Mouse (Mus musculus): ENCODE results near the gene Endou. TPM values are rescaled to one million over a fixed set of nuclear protein-coding genes. Genes with fewer than 3 reads are reported as not detected.

Gene Endou
- polyA plus RNA-seq (2014; fragmentation: Nextera tagmentation; extraction: Ambion mirVana) = 0.11 and 0.14 TPM in 2 replicates

DNA sequence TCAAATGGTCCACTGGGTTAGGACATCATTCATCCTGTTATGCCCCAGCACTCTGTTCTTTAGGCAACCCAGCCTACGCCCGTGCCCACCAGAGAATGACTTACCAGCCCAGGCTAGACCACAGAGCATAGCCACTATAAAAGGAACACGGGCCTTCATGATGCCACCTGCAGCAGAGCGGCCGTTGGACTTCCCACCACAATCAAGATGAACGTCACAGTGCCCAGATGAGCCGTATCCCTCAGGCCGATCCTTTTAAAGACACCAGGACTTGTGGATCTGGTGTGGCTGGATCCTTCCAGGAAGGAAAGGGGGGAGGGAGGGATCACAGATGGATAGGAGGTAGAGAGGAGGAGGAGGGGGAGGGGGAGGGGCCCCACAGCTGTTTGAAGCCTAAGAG lies at the start of gene Endou:
TSS of gene Endou (minus strand) at position 229 of the 400 bp plus-strand sequence.
- no peaks in the 10 kb centered on the region for H3K4me1 ChIP-seq (ENCODE audit: control insufficient read depth, insufficient read depth, low read length)
- H3K27me3 ChIP-seq (replicated peaks; ENCODE audit: control insufficient read depth, insufficient read depth, low read length) = no peaks in the 10 kb centered on the region
- no peak within 1 kb of the TSS for H3K4me2 ChIP-seq (ENCODE audit: low read length)
- H3K9ac ChIP-seq (ENCODE audit: low read length) = no peak within 1 kb of the TSS
- no peak for ATAC-seq
- no peaks in the 10 kb centered on the region for H3K36me3 ChIP-seq (ENCODE audit: control insufficient read depth, insufficient read depth, low read length)
- no peak for DNase-seq (ENCODE audit: low spot score)
- H3K9me3 ChIP-seq (replicated peaks; ENCODE audit: control insufficient read depth, low read length) = no peaks in the 10 kb centered on the region
- no peak within 1 kb of the TSS for H3K4me3 ChIP-seq (ENCODE audit: low read depth, low read length)
- WGBS = 93% methylated on average over 8 of the region's 8 CpGs
- no peak within 1 kb of the TSS for H3K27ac ChIP-seq (ENCODE audit: low read depth, low read length)

DNA sequence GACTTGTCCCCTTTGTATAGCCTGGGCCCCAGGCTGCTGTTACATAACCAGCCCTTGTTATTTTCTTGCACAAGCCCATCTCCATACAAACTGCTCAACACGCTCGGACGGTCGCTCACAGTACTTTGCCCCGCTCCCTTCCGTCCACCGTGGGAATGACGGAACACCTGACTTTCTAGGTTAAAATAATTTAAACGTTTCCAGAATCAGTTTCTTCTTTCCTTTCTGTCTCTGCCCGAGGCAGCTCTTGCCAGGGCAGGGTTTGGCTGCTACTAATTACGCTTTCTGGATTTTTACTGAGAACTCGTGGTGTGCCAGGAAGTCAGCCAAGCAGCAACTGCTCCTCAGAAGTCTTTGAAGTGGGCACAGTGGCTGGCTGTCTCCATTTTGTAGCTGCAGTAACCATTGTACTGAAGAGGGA lies 49.5 kb upstream of the Endou start:
- DNase-seq (ENCODE audit: low spot score) (peak; percentile 57), ATAC-seq (no peak)
- H3K4me2 ChIP-seq (ENCODE audit: low read length) = no peak overlapping the region
- H3K4me3 ChIP-seq (ENCODE audit: low read depth, low read length) = no peak overlapping the region
- 47% methylated on average over 12 of the region's 12 CpGs for WGBS
- H3K9ac ChIP-seq (ENCODE audit: low read length) = no peak overlapping the region
- peaks cover 4% of the 10 kb centered on the region; the same call in 1 of the 2 replicates for H3K4me1 ChIP-seq (ENCODE audit: control insufficient read depth, insufficient read depth, low read length)
- no peak overlapping the region for H3K27ac ChIP-seq (ENCODE audit: low read depth, low read length)
- H3K9me3 ChIP-seq (replicated peaks; ENCODE audit: control insufficient read depth, low read length) = no peaks in the 10 kb centered on the region
- no peaks in the 10 kb centered on the region for H3K36me3 ChIP-seq (ENCODE audit: control insufficient read depth, insufficient read depth, low read length)
- H3K27me3 ChIP-seq (replicated peaks; ENCODE audit: control insufficient read depth, insufficient read depth, low read length) = no peaks in the 10 kb centered on the region

DNA sequence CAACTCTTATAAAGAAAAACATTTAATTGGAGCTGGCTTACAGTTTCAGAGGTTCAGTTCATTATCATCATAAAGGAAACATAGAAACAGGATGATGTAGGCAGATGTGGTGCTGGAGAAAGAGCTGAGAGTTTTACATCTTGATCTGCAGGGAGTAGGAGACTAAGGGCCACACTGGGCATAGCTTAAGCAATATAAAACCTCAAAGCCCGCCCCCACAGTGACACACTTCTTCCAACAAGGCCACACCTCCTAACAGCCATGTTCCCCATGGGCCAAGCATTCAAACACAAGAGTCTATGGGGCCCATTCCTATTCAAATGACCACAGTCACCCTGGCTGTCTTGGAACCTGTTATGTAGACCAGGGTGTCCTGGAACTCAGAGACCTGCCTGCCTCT lies 48.4 kb upstream of the Endou start:
- H3K27me3 ChIP-seq (replicated peaks; ENCODE audit: control insufficient read depth, insufficient read depth, low read length) = no peaks in the 10 kb centered on the region
- H3K9me3 ChIP-seq (replicated peaks; ENCODE audit: control insufficient read depth, low read length) = no peaks in the 10 kb centered on the region
- peaks cover 4% of the 10 kb centered on the region; the same call in 1 of the 2 replicates for H3K4me1 ChIP-seq (ENCODE audit: control insufficient read depth, insufficient read depth, low read length)
- DNase-seq (ENCODE audit: low spot score) (no peak), ATAC-seq (no peak)
- 67% methylated on average over 1 of the region's 1 CpGs for WGBS
- H3K27ac ChIP-seq (ENCODE audit: low read depth, low read length) = no peak overlapping the region
- H3K4me3 ChIP-seq (ENCODE audit: low read depth, low read length) = no peak overlapping the region
- no peak overlapping the region for H3K9ac ChIP-seq (ENCODE audit: low read length)
- no peaks in the 10 kb centered on the region for H3K36me3 ChIP-seq (ENCODE audit: control insufficient read depth, insufficient read depth, low read length)
- no peak overlapping the region for H3K4me2 ChIP-seq (ENCODE audit: low read length)

DNA sequence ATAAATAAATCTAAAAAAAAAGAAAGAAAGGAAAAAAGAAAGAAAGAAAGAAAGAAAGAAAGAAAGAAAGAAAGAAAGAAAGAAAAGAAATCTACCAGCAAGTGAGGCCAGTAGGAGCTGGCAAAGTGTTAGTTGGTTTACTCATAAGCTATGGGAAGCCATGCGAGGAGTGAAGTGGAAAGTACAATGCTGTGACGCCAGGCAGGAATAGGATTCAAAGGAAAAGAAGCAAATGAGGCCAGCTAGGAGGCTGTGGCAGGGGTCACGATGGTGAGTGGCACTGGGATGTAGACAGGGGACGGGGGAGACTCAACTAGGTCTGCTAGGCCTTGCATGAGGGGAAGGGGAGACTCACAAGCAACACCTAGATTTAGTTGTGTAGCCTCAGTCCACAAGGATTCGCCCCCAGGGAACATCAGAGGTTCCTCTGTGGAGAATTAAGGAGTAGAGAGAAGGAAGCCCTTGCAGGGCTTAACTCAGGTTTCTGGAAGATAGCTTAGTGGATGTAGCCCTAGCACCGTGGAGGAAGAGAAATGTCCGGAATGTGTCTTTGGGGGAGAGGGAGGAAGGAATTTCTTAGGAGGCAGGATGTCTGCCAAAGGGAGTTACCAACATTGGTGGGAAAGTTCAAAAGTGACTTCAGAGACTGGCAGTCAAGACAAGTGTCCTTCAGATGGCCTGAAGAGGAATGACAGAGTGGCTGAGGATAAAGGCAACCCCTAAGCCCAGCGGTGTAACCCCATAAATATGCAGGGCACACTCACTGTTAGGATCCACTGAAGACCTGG lies 47.4 kb upstream of the Endou start, which contains the start of gene Slc48a1:
TSS of gene Slc48a1 (plus strand) at position 210 of the 788 bp plus-strand sequence.
- no peak within 1 kb of the TSS for H3K4me3 ChIP-seq (ENCODE audit: low read depth, low read length)

DNA sequence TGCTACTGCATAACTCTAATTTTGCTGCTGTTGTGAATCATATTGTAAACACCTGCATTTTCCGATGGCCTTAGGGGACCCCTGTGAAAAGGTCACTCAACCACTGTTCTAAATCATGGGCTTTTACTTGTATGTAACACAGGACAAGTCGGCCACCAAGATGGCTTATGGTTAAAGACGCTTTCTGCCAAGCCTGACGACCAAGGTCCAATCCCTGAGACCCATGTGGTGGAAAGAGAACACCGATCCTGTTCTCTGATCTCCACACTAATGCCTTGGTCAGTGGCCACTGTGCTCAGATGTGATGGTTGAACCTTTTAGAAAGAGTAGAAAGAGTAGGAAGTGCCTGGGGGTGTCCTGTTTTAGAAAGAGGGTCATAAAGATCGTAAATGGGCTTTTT lies 45.8 kb upstream of the Endou start:
- H3K9me3 ChIP-seq (replicated peaks; ENCODE audit: control insufficient read depth, low read length) = no peaks in the 10 kb centered on the region
- H3K9ac ChIP-seq (ENCODE audit: low read length) = no peak overlapping the region
- H3K4me1 ChIP-seq (ENCODE audit: control insufficient read depth, insufficient read depth, low read length) = peaks cover under 1% of the 10 kb centered on the region; the same call in 1 of the 2 replicates
- no peak for ATAC-seq
- H3K36me3 ChIP-seq (ENCODE audit: control insufficient read depth, insufficient read depth, low read length) = no peaks in the 10 kb centered on the region
- no peaks in the 10 kb centered on the region for H3K27me3 ChIP-seq (replicated peaks; ENCODE audit: control insufficient read depth, insufficient read depth, low read length)
- DNase-seq (ENCODE audit: low spot score) = no peak
- no peak overlapping the region for H3K4me2 ChIP-seq (ENCODE audit: low read length)
- 87% methylated on average over 6 of the region's 6 CpGs for WGBS
- H3K27ac ChIP-seq (ENCODE audit: low read depth, low read length) = no peak overlapping the region
- no peak overlapping the region for H3K4me3 ChIP-seq (ENCODE audit: low read depth, low read length)

More for the DNA sequence above, 47.4 kb upstream of the Endou start, which contains the start of gene Slc48a1:
- no peak for ATAC-seq
- H3K27me3 ChIP-seq (replicated peaks; ENCODE audit: control insufficient read depth, insufficient read depth, low read length) = no peaks in the 10 kb centered on the region
- H3K4me1 ChIP-seq (ENCODE audit: control insufficient read depth, insufficient read depth, low read length) = peaks cover 4% of the 10 kb centered on the region; the same call in 1 of the 2 replicates
- DNase-seq (ENCODE audit: low spot score) = no peak
- H3K27ac ChIP-seq (ENCODE audit: low read depth, low read length) = no peak within 1 kb of the TSS
- WGBS = 76% methylated on average over 8 of the region's 8 CpGs
- H3K4me2 ChIP-seq (ENCODE audit: low read length) = no peak within 1 kb of the TSS
- no peak within 1 kb of the TSS for H3K9ac ChIP-seq (ENCODE audit: low read length)
- no peaks in the 10 kb centered on the region for H3K36me3 ChIP-seq (ENCODE audit: control insufficient read depth, insufficient read depth, low read length)
- no peaks in the 10 kb centered on the region for H3K9me3 ChIP-seq (replicated peaks; ENCODE audit: control insufficient read depth, low read length)

DNA sequence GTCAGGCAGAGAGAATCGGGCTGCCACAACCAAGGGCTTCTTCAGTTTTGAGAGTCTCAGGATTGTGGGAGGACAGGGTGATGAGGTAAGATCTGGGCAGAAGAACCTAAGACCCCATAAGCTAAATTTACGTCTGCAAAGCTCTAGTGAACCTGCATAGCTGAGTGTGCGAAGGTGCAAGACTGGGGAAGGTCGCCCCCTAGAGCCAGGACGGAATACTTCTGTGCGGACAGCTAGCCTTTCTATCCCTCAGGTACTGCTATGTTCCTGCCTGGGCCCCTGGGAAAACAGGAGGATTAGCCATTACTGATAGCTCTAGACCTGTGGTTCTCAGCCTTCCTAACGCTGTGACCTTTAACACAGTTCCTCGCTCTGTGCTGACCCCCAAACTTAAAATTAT lies 45.4 kb upstream of the Endou start:
- peak; percentile 63 for DNase-seq (ENCODE audit: low spot score)
- H3K9me3 ChIP-seq (replicated peaks; ENCODE audit: control insufficient read depth, low read length) = no peaks in the 10 kb centered on the region
- no peaks in the 10 kb centered on the region for H3K27me3 ChIP-seq (replicated peaks; ENCODE audit: control insufficient read depth, insufficient read depth, low read length)
- no peaks in the 10 kb centered on the region for H3K36me3 ChIP-seq (ENCODE audit: control insufficient read depth, insufficient read depth, low read length)
- H3K9ac ChIP-seq (ENCODE audit: low read length) = no peak overlapping the region
- no peak overlapping the region for H3K4me2 ChIP-seq (ENCODE audit: low read length)
- H3K27ac ChIP-seq (ENCODE audit: low read depth, low read length) = no peak overlapping the region
- no peak overlapping the region for H3K4me3 ChIP-seq (ENCODE audit: low read depth, low read length)
- no peaks in the 10 kb centered on the region; the same call in 1 of the 2 replicates for H3K4me1 ChIP-seq (ENCODE audit: control insufficient read depth, insufficient read depth, low read length)
- ATAC-seq = peak; percentile 60; the same call in 1 of the 2 replicates
- 10% methylated on average over 8 of the region's 8 CpGs for WGBS

DNA sequence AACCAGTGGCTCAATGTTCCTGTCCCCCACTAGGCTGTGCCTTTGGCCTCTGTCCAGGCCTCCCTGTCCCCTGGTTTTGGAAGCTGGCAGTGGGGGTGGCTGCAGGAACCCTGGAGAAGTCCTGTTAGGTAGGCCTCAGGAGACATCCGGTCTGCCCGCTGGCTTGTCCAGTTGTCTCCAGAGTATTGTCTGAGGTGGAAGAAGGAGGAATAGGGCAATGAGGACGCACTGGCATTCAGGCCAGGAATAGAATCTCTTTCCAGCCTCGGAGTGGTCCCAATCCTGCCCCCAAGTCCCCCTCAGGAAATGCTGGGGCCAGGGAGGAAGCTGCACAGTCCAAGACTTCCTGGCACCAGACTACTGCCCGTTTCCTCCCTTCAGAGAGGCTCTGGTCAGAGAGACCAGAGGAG lies 42.8 kb upstream of the Endou start:
- ATAC-seq (no peak), DNase-seq (ENCODE audit: low spot score) (no peak)
- no peak overlapping the region for H3K4me3 ChIP-seq (ENCODE audit: low read depth, low read length)
- H3K9ac ChIP-seq (ENCODE audit: low read length) = no peak overlapping the region
- H3K4me1 ChIP-seq (ENCODE audit: control insufficient read depth, insufficient read depth, low read length) = no peaks in the 10 kb centered on the region
- H3K9me3 ChIP-seq (replicated peaks; ENCODE audit: control insufficient read depth, low read length) = no peaks in the 10 kb centered on the region
- no peak overlapping the region for H3K27ac ChIP-seq (ENCODE audit: low read depth, low read length)
- WGBS = 68% methylated on average over 5 of the region's 5 CpGs
- H3K27me3 ChIP-seq (replicated peaks; ENCODE audit: control insufficient read depth, insufficient read depth, low read length) = 0 out of 2 replicates have a peak, but pooled peaks cover 11% of the 10 kb centered on the region
- H3K4me2 ChIP-seq (ENCODE audit: low read length) = no peak overlapping the region
- no peaks in the 10 kb centered on the region for H3K36me3 ChIP-seq (ENCODE audit: control insufficient read depth, insufficient read depth, low read length)

DNA sequence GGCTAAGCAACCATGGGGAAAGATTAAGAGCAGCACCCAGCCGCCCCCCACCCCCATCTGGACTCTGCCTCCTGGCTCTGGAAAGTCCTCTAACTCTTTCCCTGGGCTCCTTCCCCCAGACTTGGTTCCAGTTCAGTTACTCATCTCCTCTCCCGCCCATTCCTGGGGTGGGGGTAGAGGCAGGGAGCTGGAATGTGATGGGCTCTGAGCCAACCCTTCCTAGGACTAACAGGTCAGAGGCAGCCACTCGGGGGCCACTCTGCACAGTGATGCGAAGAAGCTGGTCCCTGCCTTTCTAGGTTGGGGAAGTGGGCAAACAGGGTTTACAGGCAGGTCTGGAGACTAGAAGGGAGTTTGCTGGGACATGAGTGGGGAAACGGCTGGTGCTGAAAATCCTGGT lies 42.0 kb upstream of the Endou start:
- 0 out of 2 replicates have a peak, but pooled peaks cover 14% of the 10 kb centered on the region for H3K27me3 ChIP-seq (replicated peaks; ENCODE audit: control insufficient read depth, insufficient read depth, low read length)
- DNase-seq (ENCODE audit: low spot score) (no peak), ATAC-seq (no peak)

DNA sequence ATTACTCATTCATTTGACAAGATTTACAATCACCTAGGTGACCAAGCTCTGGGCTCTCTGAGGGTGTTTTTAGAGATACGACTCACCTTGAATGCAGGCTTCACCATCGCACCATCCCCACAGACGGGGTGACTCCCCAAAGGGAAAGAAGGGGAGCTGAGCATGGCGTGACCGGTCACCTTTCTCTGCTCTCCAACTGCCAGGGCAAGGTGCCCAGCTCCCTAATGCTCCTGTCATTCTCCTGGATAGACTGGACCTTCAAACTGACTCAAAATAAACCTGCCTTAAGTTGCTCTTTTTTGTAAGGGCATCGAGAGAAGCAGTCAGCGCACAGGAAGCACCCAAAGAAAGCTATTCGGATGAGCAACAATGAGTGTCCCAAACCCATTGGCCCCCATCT lies 39.1 kb upstream of the Endou start:
- Histone ChIP-seq H3K9ac (ENCODE audit: low read length) (no peak overlapping the region), H3K4me1 (ENCODE audit: control insufficient read depth, insufficient read depth, low read length) (peaks cover 27% of the 10 kb centered on the region), H3K36me3 (ENCODE audit: control insufficient read depth, insufficient read depth, low read length) (no peaks in the 10 kb centered on the region), H3K27me3 (replicated peaks; ENCODE audit: control insufficient read depth, insufficient read depth, low read length) (peaks cover 23% of the 10 kb centered on the region), H3K27ac (ENCODE audit: low read depth, low read length) (no peak overlapping the region), H3K9me3 (replicated peaks; ENCODE audit: control insufficient read depth, low read length) (no peaks in the 10 kb centered on the region), H3K4me3 (ENCODE audit: low read depth, low read length) (no peak overlapping the region), H3K4me2 (ENCODE audit: low read length) (no peak overlapping the region)
- WGBS = 75% methylated on average over 8 of the region's 8 CpGs
- DNase-seq (ENCODE audit: low spot score) (no peak), ATAC-seq (no peak)

More for the DNA sequence above, 42.0 kb upstream of the Endou start:
- Histone ChIP-seq H3K27ac (ENCODE audit: low read depth, low read length) (no peak overlapping the region), H3K36me3 (ENCODE audit: control insufficient read depth, insufficient read depth, low read length) (no peaks in the 10 kb centered on the region), H3K4me1 (ENCODE audit: control insufficient read depth, insufficient read depth, low read length) (peaks cover 4% of the 10 kb centered on the region; the same call in 1 of the 2 replicates), H3K4me2 (ENCODE audit: low read length) (no peak overlapping the region), H3K9ac (ENCODE audit: low read length) (no peak overlapping the region), H3K9me3 (replicated peaks; ENCODE audit: control insufficient read depth, low read length) (no peaks in the 10 kb centered on the region), H3K4me3 (ENCODE audit: low read depth, low read length) (no peak overlapping the region)
- WGBS = 28% methylated on average over 5 of the region's 5 CpGs
